Mouse (Mus musculus) neural tube, embryonic 10.5 days (tissue): Measurements from ENCODE around the gene Adamts17.

Source experiments
- DNase-seq: peaks from one replicate; pipeline ENCODE4 v3.0.0-alpha.2; 2017; ENCODE audit warnings: low spot score; ENCODE audit errors: extremely low spot score

Adamts17 gene

GRCm38 (mm10) chr7:67028902-67029301, 189.4 kb downstream of the Adamts17 start:
- no peak for DNase-seq

DNA sequence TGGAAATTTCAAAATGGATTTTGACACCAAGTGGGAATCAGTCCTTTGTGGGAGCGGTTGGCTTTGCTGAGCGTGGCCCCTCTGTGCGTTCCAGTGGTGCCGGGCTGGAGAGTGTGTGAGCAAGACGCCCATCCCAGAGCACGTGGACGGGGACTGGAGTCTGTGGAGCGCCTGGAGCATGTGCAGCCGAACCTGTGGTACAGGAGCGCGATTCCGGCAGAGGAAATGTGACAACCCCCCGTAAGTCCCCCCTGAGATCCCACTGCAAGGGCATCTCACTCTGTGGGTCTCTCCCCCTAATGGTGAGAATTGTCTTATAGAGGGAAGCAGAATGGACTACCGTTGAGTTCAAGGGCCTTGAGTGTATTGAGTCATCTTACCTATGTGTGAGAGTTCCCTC, 189.9 kb downstream of the Adamts17 start:
- no peak for DNase-seq

DNA sequence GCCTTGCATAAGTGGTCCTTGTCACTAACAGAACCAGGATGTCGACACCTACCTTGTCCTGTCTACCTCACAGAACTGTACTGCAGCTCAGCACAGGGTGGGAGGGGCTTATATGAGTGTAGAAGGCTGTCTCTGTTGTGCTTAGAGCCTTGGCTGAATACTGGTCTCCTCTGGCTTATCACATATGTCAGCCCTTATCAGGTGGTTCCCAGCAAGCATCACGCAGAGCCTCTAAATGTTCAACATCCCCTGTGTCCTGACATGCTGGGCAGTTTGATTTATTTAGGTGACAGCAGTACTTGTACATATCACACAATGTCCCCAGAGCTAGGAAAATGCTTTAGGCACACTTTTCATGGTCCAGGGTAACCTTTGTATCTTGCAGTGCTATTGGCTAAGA, 191.7 kb downstream of the Adamts17 start:
- no peak for DNase-seq

DNA sequence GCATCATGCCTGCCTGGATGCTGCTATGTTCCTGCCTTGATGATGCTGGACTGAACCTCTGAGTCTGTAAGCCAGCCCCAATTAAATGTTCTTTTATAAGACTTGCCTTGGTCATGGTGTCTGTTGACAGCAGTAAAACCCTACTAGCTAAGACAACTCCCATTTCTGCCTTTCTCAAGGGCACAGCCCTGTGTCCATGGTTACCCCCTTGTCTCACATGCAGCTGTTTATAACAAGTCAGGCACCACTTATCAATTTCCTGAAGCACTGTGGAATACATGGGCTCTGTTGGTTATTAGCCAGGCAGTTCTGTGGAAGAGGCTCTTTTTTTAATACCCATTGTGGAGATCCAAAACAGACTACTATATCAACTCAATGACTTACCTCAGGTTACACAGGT, 193.1 kb downstream of the Adamts17 start:
- no peak for DNase-seq

GRCm38 (mm10) chr7:67034369-67034768, 194.8 kb downstream of the Adamts17 start:
- no peak for DNase-seq

- DNase-seq, result no peak
These were observed 195.7 kb downstream of the Adamts17 start for GRCm38 (mm10) chr7:67035246-67035645.

- DNase-seq, result no peak
These were observed 196.1 kb downstream of the Adamts17 start for GRCm38 (mm10) chr7:67035661-67036060.

DNA sequence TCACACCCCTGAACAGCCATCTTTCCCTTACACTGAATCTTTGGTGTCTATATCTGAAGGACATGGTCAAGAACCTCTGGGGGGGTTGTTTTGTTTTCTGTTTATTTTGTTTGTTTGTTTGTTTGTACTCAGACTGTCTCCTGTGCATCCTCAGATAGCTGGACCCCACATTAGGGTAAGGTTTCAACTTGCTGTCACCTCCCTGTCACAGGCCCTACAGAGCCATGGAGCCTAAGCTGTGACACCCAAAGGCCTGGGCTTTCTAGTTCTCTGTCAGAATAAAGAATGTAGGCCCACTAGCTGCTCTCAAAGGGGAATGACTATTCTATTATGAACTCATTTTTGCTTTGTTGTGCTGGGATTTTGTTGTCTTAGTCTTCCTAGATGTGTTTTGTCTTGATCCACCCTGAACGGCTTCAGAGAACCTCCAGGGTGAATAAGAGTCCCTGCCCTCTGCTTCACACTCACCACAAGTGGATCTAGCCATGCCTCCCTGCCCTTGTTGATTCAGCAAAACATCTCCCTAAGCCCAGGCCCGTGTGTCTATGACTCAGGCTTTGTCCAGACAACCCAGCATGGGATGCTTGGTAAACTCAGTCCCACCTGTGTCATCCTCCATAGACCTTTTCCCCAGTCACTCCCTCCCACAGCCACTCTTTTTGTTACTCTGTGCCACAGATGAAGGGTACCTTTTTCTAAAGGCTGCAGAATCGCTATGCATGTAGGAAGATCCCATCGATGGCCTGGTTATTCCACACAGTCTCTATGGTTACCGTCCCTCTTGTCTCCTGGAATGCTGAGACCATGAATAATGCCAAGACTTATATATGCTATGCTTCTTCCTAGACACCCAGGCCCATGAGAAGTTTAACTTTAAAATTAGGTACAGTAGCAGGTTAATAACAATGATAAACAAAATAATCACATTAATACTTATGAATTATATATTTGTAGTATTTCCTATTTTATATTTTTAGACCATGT, 197.3 kb downstream of the Adamts17 start:
- DNase-seq, result no peak

- no peak for DNase-seq
These were observed 198.4 kb downstream of the Adamts17 start for GRCm38 (mm10) chr7:67037726-67038520.

DNA sequence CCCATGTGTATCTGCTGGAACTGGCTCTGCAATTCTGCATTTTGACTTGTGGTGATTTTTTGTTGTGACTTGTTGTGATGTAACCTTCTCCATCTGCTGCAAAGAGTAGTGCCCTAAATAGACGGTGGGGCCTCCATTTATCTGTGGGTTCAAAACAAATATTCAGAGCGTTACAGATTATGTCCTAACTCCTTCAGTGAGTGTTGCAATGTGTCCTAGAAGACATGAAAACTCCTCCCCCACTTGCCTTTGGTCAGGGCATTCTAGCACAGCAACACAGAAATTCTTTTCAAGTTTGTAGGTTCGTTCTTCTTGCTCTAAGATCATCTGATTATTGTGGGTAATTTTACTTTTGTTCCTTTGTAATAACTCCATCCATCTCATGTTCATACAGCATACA, 199.6 kb downstream of the Adamts17 start:
- DNase-seq, result no peak

- no peak for DNase-seq
These were observed 200.3 kb downstream of the Adamts17 start for GRCm38 (mm10) chr7:67039861-67040260.

GRCm38 (mm10) chr7:67041685-67042084, 202.2 kb downstream of the Adamts17 start:
- no peak for DNase-seq

- no peak for DNase-seq
These were observed 204.7 kb downstream of the Adamts17 start for GRCm38 (mm10) chr7:67044121-67044817.

DNA sequence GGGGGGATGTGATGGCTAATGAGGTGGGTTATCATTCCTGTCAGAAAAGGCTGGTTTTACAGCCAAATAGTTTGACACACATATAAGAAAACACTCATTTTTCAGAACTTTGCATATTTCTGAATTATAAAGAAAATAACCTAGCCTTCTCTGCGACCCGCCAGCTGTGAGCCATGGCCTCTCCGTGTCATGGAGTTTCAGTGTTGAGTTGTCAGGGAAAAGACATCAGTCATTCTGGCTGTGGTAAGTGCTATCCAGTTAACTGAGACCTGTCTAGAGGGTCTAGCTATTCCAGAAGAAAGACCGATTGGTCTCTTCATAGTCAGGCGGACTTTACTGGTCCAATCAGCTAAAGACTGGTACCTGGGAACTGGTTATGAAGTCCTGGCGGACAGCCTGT, 205.7 kb downstream of the Adamts17 start:
- DNase-seq, result no peak

GRCm38 (mm10) chr7:67049206-67049605, 209.7 kb downstream of the Adamts17 start:
- DNase-seq, result no peak

GRCm38 (mm10) chr7:67050424-67050823, 210.9 kb downstream of the Adamts17 start:
- DNase-seq, result no peak

- no peak for DNase-seq
These were observed 211.7 kb downstream of the Adamts17 start for GRCm38 (mm10) chr7:67051089-67051718.

DNA sequence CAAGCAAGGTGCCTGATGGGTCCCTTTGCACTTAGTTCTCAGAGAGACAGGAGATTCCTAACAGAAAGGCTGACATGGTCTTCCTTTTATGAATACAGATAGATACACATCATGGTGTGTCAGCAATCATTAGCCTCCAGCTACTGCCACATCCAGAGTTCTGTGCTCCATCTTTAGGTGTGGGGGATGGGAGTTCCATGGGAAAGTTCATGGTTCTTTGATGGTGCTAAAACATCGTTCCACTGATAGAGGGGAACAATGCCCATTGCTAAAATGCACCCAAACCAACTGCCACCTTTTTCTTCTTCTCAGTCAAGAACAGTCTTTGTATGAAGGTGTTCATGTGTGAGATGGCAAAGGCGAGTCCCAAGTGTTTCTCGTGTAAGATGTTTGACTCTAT, 215.3 kb downstream of the Adamts17 start:
- no peak for DNase-seq

- no peak for DNase-seq
These were observed 216.0 kb downstream of the Adamts17 start for GRCm38 (mm10) chr7:67055510-67055909.

GRCm38 (mm10) chr7:67061756-67062155, 222.2 kb downstream of the Adamts17 start:
- peak; percentile 38 for DNase-seq

GRCm38 (mm10) chr7:67062571-67062970, 223.0 kb downstream of the Adamts17 start:
- no peak for DNase-seq
